Mouse (Mus musculus) forelimb bud, embryonic 11.5 days (tissue): ENCODE data around the gene Cacna1e.

ENCODE experiments used
- DNase-seq: peaks from one replicate; pipeline ENCODE4 v3.0.0-alpha.2; 2012; ENCODE audit warnings: low read depth, low spot score

The Cacna1e gene

GRCm38 (mm10) chr1:154515350-154515749, 369.0 kb downstream of the Cacna1e start:
- no peak for DNase-seq

GRCm38 (mm10) chr1:154511736-154512135, 372.6 kb downstream of the Cacna1e start:
- no peak for DNase-seq

GRCm38 (mm10) chr1:154504005-154504404, 380.3 kb downstream of the Cacna1e start:
- DNase-seq = no peak

GRCm38 (mm10) chr1:154500869-154501268, 383.4 kb downstream of the Cacna1e start:
- DNase-seq = no peak

GRCm38 (mm10) chr1:154500187-154500866, 384.0 kb downstream of the Cacna1e start:
- DNase-seq = no peak

GRCm38 (mm10) chr1:154498821-154499220, 385.5 kb downstream of the Cacna1e start:
- no peak for DNase-seq

- DNase-seq = no peak
Measured at GRCm38 (mm10) chr1:154491071-154491470, 393.2 kb downstream of the Cacna1e start.

- no peak for DNase-seq
Measured at GRCm38 (mm10) chr1:154476671-154477070, 407.6 kb downstream of the Cacna1e start.

GRCm38 (mm10) chr1:154475706-154476105, 408.6 kb downstream of the Cacna1e start:
- DNase-seq = no peak

- no peak for DNase-seq
Measured at GRCm38 (mm10) chr1:154474156-154474555, 410.1 kb downstream of the Cacna1e start.

GRCm38 (mm10) chr1:154467265-154467664, 417.0 kb downstream of the Cacna1e start:
- DNase-seq = no peak

- DNase-seq = no peak
Measured at GRCm38 (mm10) chr1:154461521-154461920, 422.8 kb downstream of the Cacna1e start.

GRCm38 (mm10) chr1:154460067-154460466, 424.2 kb downstream of the Cacna1e start:
- DNase-seq = no peak

- DNase-seq = no peak
Measured at GRCm38 (mm10) chr1:154458601-154459000, 425.7 kb downstream of the Cacna1e start.

GRCm38 (mm10) chr1:154450799-154451198, 433.5 kb downstream of the Cacna1e start:
- no peak for DNase-seq

- DNase-seq = no peak
Measured at GRCm38 (mm10) chr1:154446456-154446855, 437.8 kb downstream of the Cacna1e start.

GRCm38 (mm10) chr1:154433520-154433919, 450.8 kb downstream of the Cacna1e start:
- DNase-seq = no peak

- DNase-seq = no peak
Measured at GRCm38 (mm10) chr1:154433112-154433511, 451.2 kb downstream of the Cacna1e start.

GRCm38 (mm10) chr1:154428276-154428675, 456.0 kb downstream of the Cacna1e start:
- no peak for DNase-seq

- no peak for DNase-seq
Measured at GRCm38 (mm10) chr1:154418278-154418677, 466.0 kb downstream of the Cacna1e start.

GRCm38 (mm10) chr1:154416384-154417155, 467.7 kb downstream of the Cacna1e start:
- no peak for DNase-seq

- no peak for DNase-seq
Measured at GRCm38 (mm10) chr1:154415826-154416225, 468.5 kb downstream of the Cacna1e start.

GRCm38 (mm10) chr1:154413138-154413537, 471.2 kb downstream of the Cacna1e start:
- no peak for DNase-seq
